Mouse (Mus musculus) hindbrain, postnatal 0 days (tissue): ENCODE measurements around the gene Dgka. TPM values are rescaled to one million over a fixed set of nuclear protein-coding genes. Genes with fewer than 3 reads are reported as not detected.
"Not testable (repeated sequence)": the region's sequence is repeated elsewhere in the genome, so short reads cannot be mapped to it uniquely, and the experiment has no call there.

Experiments used
- ATAC-seq: fragments of 200-750 bp; cut with Nextera tagmentation; 2 replicates; pipeline ENCODE4 v1.8.0; 2017; ENCODE audit warnings: mild to moderate bottlenecking, moderate TSS enrichment, moderate library complexity
- DNase-seq: peaks from one replicate; pipeline ENCODE4 v3.0.0-alpha.2; 2015; ENCODE audit warnings: low spot score
- H3K27ac ChIP-seq: fragments of 300-500 bp; sonication (generic); 2 replicates; pipeline ENCODE4 v1.5.1; 2014; ENCODE audit warnings: mild to moderate bottlenecking
- H3K27me3 ChIP-seq: fragments of 300-500 bp; sonication (generic); 2 replicates; pipeline ENCODE4 v1.6.1; 2014; ENCODE audit warnings: low read length, mixed read lengths; ENCODE audit not compliant: insufficient read depth
- H3K36me3 ChIP-seq: fragments of 300-500 bp; sonication (generic); 2 replicates; pipeline ENCODE4 v1.6.1; 2014; ENCODE audit warnings: low read length, mixed read lengths; ENCODE audit not compliant: insufficient read depth
- H3K4me1 ChIP-seq: fragments of 300-500 bp; sonication (generic); 2 replicates; pipeline ENCODE4 v1.6.1; 2014; ENCODE audit warnings: antibody characterized with exemption, low read length, mixed read lengths; ENCODE audit not compliant: insufficient read depth
- H3K4me2 ChIP-seq: fragments of 300-500 bp; sonication (generic); 2 replicates; pipeline ENCODE4 v1.6.1; 2014; ENCODE audit warnings: low read depth, mild to moderate bottlenecking, low read length, moderate library complexity, mixed read lengths
- H3K4me3 ChIP-seq: fragments of 300-500 bp; sonication (generic); 2 replicates; pipeline ENCODE4 v1.5.1; 2014; ENCODE audit warnings: low read length
- H3K9ac ChIP-seq: fragments of 300-500 bp; sonication (generic); replicated peaks from 2 replicates; pipeline ENCODE4 v1.6.1; 2014; ENCODE audit warnings: mild to moderate bottlenecking, low read length, moderate library complexity, mixed read lengths
- H3K9me3 ChIP-seq: fragments of 300-500 bp; sonication (generic); 2 replicates; pipeline ENCODE4 v1.6.1; 2016; ENCODE audit warnings: low read length, mixed read lengths
- CTCF ChIP-seq: IDR thresholded peaks from 2 replicates; pipeline ENCODE4 v1.5.1; 2016; ENCODE audit warnings: antibody characterized with exemption, control low read depth, low read depth
- WGBS: fragments of 180-500 bp; shearing (Covaris S2); extraction: QIAGEN DNeasy Blood & Tissue Kit; methylation state at CpG from one replicate; pipeline ENCODE4 v1.1.7; 2014; 5-methylcytosine and 5-hydroxymethylcytosine counted together
- polyA plus RNA-seq: library from polyadenylated mRNA; unstranded; fragments of >200 nt; fragmentation: Nextera tagmentation; extraction: Ambion mirVana; gene quantifications from 2 replicates; pipeline ENCODE4 v1.2.1, GENCODE M21; 2015
- total RNA-seq: library from RNA; depleted of rRNA; stranded (reverse); fragments of >200 nt; gene quantifications from 2 replicates; pipeline ENCODE4 v1.2.3, GENCODE M21; 2014

Gene Dgka
- total and polyA plus RNA-seq, 2 experiments from 2014 or later = 6.2 TPM

- H3K4me2 ChIP-seq = peak overlapping the region; percentile 40; the same call in 1 of the 2 replicates
- H3K36me3 ChIP-seq = no peaks in the 10 kb centered on the region
- TF ChIP-seq CTCF = no peak
- peak overlapping the region; percentile 16; the same call in 1 of the 2 replicates for H3K4me3 ChIP-seq
- no peaks in the 10 kb centered on the region; the same call in 1 of the 2 replicates for H3K27me3 ChIP-seq
- WGBS = 9% methylated on average over 15 of the region's 15 CpGs
- no peaks in the 10 kb centered on the region for H3K9me3 ChIP-seq
- no peak overlapping the region for H3K27ac ChIP-seq
- H3K4me1 ChIP-seq = peaks cover 2% of the 10 kb centered on the region; the same call in 1 of the 2 replicates
- H3K9ac ChIP-seq = no peak overlapping the region
- peak; percentile 29; the same call in 1 of the 2 replicates for ATAC-seq
- DNase-seq = no peak
These were observed 7.2 kb downstream of the Dgka start for GRCm38 (mm10) chr10:128737435-128737834.

- Histone ChIP-seq H3K36me3 (no peaks in the 10 kb centered on the region), H3K9me3 (no peaks in the 10 kb centered on the region), H3K27me3 (no peaks in the 10 kb centered on the region), H3K9ac (no peak overlapping the region), H3K27ac (no peak overlapping the region), H3K4me1 (no peaks in the 10 kb centered on the region), H3K4me3 (no peak overlapping the region), H3K4me2 (no peak overlapping the region)
- ATAC-seq (no peak), DNase-seq (no peak)
- TF ChIP-seq CTCF = no peak
These were observed 12.7 kb downstream of the Dgka start for GRCm38 (mm10) chr10:128731992-128732391.

- WGBS = 23% methylated on average over 10 of the region's 10 CpGs
- no peaks in the 10 kb centered on the region for H3K9me3 ChIP-seq
- ATAC-seq = peak; percentile 74; the same call in 1 of the 2 replicates
- peak; percentile 80 for TF ChIP-seq CTCF
- peak; percentile 80 for DNase-seq
- no peaks in the 10 kb centered on the region for H3K36me3 ChIP-seq
- 0 out of 2 replicates have a peak overlapping the region, but pooled peaks have one; percentile 23 for H3K4me2 ChIP-seq
- no peak overlapping the region for H3K9ac ChIP-seq
- H3K4me3 ChIP-seq = no peak overlapping the region
- H3K4me1 ChIP-seq = no peaks in the 10 kb centered on the region
- H3K27me3 ChIP-seq = no peaks in the 10 kb centered on the region
- H3K27ac ChIP-seq = no peak overlapping the region
These were observed 13.6 kb downstream of the Dgka start for GRCm38 (mm10) chr10:128731002-128731433.

DNA sequence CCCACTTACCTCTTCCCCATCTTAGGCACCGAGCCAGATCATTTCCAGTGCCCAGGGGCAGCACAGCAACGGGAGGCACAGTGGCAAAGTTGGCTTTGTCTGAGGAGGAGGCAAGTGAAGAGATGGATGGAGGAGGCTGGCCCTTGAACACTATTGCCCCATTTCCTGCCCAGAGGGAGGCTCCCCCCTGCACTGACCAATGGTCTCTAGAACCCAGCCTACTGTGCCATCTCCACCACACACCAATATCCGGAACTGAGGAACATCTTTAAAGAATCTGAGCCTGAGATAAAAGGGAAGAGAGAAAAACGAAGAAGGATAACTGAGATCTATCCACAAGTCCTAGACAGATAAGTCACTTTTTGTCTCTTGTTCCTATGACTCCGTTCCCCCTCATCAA, 16.6 kb downstream of the Dgka start:
- Histone ChIP-seq H3K27me3 (no peaks in the 10 kb centered on the region), H3K4me1 (no peaks in the 10 kb centered on the region), H3K36me3 (no peaks in the 10 kb centered on the region), H3K9ac (no peak overlapping the region), H3K4me2 (no peak overlapping the region), H3K27ac (no peak overlapping the region), H3K9me3 (no peaks in the 10 kb centered on the region), H3K4me3 (no peak overlapping the region)
- DNase-seq (no peak), ATAC-seq (no peak)
- WGBS = 80% methylated on average over 5 of the region's 5 CpGs
- TF ChIP-seq CTCF = no peak

- H3K9ac ChIP-seq, H3K4me3 ChIP-seq, H3K36me3 ChIP-seq, H3K4me1 ChIP-seq, H3K27ac ChIP-seq, H3K9me3 ChIP-seq, H3K4me2 ChIP-seq, ATAC-seq, H3K27me3 ChIP-seq, DNase-seq: not testable (repeated sequence)
- 89% methylated on average over 3 of the region's 4 CpGs for WGBS
These were observed 19.2 kb downstream of the Dgka start for GRCm38 (mm10) chr10:128725466-128725865.

DNA sequence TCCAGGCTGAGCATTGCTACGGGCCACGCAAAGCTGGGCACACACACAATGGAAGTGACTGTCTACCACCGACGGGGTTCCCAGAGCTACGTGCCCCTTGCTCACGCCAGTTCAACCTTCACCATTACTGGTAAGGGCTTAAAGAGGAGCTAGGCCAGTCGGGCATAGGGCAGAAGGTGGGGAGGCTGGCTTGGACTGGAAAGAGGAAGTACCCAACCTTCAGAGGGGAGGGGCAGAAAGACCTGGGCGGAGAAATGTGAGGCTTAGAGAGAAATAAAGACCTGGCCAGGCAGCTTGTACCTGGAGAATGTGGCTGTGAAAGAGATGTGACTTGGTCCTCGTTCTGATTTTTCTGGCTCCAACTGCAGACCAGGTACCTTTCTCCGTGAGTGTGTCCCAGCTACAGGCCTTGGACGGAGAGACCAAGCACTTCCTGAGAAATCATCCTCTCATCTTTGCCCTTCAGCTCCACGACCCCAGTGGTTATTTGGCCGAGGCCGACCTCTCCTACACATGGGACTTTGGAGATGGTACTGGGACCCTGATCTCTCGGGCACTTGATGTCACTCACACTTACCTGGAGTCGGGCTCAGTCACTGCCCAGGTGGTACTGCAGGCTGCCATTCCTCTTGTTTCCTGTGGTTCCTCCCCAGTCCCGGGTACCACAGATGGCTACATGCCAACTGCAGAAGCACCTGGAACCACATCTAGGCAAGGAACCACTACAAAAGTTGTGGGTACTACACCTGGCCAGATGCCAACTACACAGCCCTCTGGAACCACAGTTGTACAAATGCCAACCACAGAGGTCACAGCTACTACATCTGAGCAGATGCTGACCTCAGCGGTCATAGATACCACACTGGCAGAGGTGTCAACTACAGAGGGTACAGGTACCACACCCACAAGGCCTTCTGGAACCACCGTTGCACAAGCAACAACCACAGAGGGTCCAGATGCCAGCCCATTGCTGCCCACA, 28.8 kb downstream of the Dgka start:
- TF ChIP-seq CTCF = no peak
- WGBS = 87% methylated on average over 19 of the region's 19 CpGs
- Histone ChIP-seq H3K4me2 (no peak overlapping the region), H3K4me3 (no peak overlapping the region), H3K36me3 (no peaks in the 10 kb centered on the region), H3K4me1 (no peaks in the 10 kb centered on the region), H3K27me3 (no peaks in the 10 kb centered on the region), H3K9ac (no peak overlapping the region), H3K9me3 (no peaks in the 10 kb centered on the region), H3K27ac (no peak overlapping the region)
- ATAC-seq (no peak), DNase-seq (no peak)

DNA sequence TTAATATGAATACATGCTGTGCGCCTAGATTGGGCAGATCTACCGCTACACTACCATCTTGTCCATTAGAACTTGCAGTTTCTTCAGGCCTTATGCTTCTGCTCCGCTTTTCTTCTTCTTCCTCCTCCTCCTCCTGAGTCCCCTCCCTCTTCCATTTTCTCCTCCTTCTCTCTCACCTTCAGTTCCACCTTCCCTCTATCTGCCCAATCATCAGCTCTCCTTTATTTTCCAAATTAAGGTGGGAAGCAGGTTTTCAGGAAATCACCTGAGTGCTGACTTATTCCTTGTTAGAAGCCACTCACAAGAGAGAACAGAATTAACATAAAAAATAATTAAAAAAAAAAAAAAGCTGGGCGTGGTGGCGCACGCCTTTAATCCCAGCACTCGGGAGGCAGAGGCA, 33.3 kb downstream of the Dgka start:
- not testable (repeated sequence) for ATAC-seq, H3K9ac ChIP-seq, H3K4me3 ChIP-seq, H3K4me1 ChIP-seq, DNase-seq, H3K27me3 ChIP-seq, H3K27ac ChIP-seq, H3K4me2 ChIP-seq, H3K36me3 ChIP-seq, H3K9me3 ChIP-seq
- WGBS = 94% methylated on average over 7 of the region's 7 CpGs
